Mouse (Mus musculus) CD4-positive helper T cell, adult 2 months (primary cell): ENCODE data around the gene Gm128.

ENCODE experiments used
- DNase-seq: peaks from one replicate; pipeline ENCODE4 v3.0.0-alpha.2; 2012; ENCODE audit warnings: low read depth, missing footprints, low spot score

The Gm128 gene

GRCm38 (mm10) chr3:95269789-95270188 lies 28.4 kb upstream of the Gm128 start:
- DNase-seq: no peak

DNA sequence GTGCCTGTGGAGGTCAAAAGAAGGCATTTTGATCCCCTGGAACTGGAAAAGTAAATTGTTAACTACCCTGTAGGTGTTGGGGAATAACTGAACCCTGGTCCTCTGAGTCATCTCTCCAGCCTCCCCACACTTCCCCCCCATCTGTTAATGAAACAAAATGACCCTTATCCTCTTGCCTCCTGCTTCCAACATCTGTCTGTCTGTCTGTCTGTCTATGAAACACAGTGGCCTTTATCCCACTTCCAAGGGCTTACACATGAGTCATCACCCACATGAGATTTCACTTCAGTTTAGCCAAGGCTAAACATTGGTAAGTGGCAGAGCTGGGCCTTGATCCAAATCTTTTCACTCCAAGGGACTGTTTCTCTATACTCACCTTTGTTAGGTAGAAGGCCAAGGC lies 26.5 kb upstream of the Gm128 start:
- DNase-seq: no peak

DNA sequence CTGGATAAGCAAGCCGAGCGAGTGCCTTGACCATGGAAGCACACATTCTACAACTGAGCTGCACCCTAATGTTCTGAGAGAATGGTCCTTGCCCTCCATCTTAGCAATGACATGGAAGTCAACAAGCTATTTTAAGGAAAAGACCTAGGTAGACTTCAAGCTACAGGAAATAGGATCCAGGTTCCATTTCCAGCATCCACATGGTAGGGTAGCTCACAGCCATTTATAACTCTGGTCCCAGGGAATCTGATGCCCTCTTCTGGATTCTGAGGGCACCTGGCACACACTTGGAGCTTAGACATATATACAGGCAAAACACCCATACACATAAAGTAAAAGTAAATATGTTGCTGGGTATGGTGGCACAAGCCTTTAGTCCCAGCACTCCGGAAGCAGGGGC lies 24.7 kb upstream of the Gm128 start:
- DNase-seq: no peak

DNA sequence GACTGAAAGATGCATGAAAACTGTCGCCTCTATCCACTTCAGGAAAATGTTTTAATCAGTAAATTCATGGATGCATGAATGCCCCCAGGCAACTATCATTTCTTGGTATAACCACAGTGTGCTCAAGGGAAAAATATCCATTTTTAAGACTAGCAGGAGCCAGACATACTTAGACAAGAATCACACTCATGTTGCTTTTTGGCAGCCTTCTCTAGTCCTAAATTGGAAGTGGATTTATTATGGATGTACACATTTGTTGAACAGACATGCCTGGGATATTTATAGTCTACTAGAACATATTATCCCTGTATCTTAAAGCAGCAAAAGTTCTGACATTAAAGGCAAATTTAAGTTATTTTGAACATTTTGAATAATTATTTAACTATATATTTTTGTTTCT lies 23.3 kb upstream of the Gm128 start:
- no peak for DNase-seq

DNA sequence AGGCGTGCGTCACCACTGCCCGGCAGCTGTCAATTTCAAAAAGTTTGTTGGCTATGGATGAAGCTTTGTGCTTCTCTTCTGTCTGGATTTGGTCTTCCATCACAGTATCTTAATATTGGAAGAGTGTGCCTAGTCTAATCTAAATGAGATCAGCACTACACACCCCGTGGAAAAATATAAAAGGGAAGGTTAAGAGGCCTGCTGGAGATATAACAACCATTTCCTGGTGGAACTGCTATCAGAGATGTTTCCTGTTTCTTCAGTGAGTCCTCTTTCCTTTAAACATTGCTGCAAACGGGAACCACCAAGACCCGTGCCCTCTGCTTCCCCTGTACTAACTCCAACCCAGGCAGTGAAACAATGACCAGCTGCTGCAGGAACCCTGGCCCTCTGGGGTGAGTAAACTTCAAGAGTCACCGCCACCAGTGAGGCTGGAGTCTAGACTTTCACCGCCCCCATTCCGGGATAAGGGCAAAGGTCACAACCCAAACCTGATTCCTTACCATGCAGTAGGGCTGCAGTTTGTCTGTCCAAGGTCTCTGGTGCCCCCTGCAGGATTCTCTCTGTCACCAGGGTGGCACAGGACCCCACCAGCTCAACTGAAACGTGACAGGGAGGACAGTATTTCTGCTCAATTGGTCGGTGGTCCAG lies 21.8 kb upstream of the Gm128 start:
- peak; percentile 76 for DNase-seq

- DNase-seq: no peak
These were observed 20.6 kb upstream of the Gm128 start for GRCm38 (mm10) chr3:95261975-95262374.

GRCm38 (mm10) chr3:95256931-95257330 lies 15.5 kb upstream of the Gm128 start:
- DNase-seq: no peak

DNA sequence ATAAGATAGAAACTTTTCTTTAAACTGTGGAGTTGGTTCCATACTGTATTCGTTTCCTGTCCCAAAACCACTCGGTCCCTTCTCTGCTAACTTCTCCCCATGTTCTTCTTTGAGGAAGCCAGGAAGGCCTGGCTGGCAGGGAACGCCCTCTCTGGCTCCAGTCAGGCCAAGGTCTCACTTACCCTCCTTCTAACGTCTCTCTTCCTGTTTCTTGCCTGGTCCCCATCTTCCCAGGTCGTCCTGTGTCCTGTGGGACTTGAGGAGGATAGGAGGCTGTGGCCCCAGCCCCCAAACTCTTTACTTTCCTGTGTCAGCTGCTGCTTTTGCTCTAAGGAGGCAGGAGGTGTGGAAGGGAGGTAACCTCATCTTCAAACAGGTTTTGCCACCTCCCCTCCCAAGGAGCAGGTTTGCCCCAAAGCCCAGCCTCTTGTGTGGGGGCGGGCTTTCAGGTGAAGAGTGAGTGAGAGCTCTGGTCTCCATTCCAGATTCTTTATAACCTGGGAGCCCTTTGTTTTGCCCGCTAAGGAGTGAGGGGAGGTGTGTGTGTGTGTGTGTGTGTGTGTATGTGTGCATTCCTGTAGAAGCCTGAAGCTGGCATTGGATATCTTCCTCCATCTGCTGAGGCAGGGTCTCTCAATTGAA lies 9.5 kb upstream of the Gm128 start, which contains the start of gene Bnipl:
Bnipl (minus strand) TSS at position 411 of the 642 bp plus-strand sequence.
- DNase-seq: no peak

- no peak for DNase-seq
These were observed 9.0 kb upstream of the Gm128 start for GRCm38 (mm10) chr3:95250361-95250760.

- DNase-seq: no peak
These were observed 6.4 kb upstream of the Gm128 start for GRCm38 (mm10) chr3:95247660-95248336.

GRCm38 (mm10) chr3:95246465-95247231 lies 5.2 kb upstream of the Gm128 start:
- DNase-seq: no peak

- no peak for DNase-seq
These were observed 1.7 kb upstream of the Gm128 start for GRCm38 (mm10) chr3:95243086-95243485.

GRCm38 (mm10) chr3:95240900-95241299 lies 498 bp downstream of the Gm128 start:
- DNase-seq: no peak

- DNase-seq: no peak
These were observed 1.4 kb downstream of the Gm128 start for GRCm38 (mm10) chr3:95239971-95240370.

DNA sequence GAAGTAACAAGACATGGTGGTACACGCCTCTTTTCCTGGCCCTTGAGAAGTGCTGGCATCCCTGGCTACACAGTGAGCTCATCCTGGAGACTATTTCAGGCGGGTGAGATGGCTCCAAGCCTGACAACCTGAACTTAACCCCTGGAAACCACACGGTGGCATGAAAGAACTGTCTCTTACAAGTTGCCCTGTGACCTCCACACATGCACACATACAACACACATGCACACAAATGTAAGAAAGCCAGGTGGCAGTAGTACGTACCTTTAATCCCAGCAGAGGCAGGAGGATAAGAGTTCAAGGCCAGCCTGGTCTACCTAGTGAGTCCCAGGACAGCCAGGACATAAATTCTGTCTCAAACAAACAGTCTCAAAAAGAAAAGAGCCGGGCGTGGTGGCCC lies 2.4 kb downstream of the Gm128 start:
- DNase-seq: peak; percentile 33

DNA sequence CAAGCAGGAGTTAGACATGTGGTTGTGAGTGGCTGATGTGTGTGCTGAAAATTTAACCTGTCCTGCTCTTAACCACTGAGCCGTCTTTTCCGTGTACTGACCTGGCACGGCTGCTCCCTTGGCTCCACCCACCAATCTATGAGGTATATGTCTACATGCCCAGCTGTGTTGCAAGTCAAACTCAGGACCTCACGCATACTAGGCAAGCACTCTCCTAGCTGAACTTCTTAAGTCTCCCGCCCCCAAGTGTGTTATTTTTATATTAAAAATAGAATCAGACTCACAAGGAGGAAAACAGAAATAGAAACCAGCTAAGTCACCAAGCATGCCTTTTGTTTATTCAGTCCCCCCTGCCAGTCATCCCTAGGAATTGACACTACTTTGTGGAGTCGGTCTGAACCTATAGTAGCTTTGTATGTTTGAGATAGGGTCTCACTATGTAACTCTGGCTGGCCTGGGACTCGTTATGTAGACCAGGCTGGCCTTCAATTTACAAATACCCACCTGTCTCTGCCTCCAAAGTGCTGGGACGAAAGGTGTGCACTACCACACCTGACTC lies 3.8 kb downstream of the Gm128 start:
- no peak for DNase-seq

DNA sequence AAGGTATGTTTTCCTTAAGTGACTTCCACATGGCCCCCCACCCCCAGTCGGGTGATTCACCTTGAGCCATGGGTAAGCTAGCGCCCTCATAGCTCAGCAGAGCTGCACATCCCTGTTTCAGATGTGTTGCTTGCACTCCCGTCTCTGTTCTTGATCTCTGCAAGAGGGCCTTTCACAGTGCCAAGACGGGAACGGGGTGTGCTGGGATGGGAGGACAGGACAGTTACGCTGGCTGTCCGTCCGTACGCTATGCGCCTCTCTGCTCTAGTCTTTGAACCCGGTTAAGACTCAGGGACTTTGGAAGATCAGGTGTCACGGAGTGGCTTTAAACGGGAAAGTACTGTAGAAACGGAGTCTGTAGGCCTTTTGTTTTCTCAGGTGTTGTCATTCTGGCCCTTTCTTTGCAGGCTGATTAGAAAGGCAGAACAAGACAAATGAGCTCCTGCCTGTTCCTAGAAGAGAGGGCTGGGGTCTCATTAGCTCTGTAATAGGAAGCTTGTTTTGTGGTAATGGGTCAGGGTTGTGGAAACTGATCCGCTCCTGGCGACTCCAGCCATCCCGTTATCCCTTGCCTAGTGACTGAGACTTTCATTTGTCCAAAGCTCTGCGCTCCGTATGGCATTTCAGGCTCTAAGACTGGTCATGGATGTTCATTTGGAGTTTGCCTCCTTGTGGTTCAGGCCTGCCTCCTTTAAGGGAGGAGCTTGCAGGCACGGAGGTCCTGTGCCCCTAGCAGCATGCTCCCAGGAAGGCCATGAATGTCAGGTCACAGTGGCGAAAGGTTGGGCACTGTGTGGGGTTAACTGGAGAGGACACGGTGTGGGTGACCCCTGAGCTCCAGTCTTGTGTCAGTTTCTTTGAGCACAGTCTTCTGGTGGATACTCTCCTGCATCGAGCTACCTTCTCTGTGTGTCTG lies 5.8 kb downstream of the Gm128 start:
- no peak for DNase-seq

- no peak for DNase-seq
These were observed 8.0 kb downstream of the Gm128 start for GRCm38 (mm10) chr3:95233303-95233980.

DNA sequence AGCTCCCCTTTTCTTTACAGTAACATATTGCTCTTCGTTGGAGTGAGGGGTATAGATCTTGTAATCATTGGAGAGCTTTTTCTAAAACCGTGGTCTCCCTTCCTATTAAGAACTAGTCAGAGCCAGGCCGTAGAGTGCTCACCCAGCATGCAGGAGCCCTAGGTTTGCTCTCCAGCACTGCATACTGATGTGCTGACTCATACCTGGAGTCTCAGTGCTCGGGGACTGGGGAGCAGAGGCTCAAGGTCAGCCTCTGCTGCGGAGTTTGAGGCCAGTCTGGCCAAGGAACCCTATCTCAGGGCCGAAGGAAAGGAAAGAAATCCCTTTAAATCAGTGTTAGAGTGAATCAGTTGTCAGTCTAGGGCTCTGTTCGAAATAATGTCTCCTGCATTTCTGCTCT lies 8.6 kb downstream of the Gm128 start:
- peak; percentile 26 for DNase-seq
